Mouse (Mus musculus): ENCODE data around the gene Chp1.

- TF ChIP-seq POLR2A (IDR thresholded peaks at IDR 0.05; ENCODE audit: insufficient read length, low read depth) (no peak), USF1 (IDR thresholded peaks at IDR 0.05; ENCODE audit: low read depth) (no peak), TCF12 (IDR thresholded peaks at IDR 0.05; ENCODE audit: insufficient read depth, poor library complexity, severe bottlenecking) (no peak), POLR2AphosphoS2 (IDR thresholded peaks at IDR 0.05; ENCODE audit: insufficient read length, low read depth) (no peak), MYOD1 (IDR thresholded peaks at IDR 0.05; ENCODE audit: control insufficient read depth in 1 of 3, insufficient read length in 2 of 3, low read depth in 2 of 3) (no peak), MAX (IDR thresholded peaks at IDR 0.05; ENCODE audit: low read depth) (no peak), E2F4 (IDR thresholded peaks at IDR 0.05; ENCODE audit: insufficient read depth) (no peak), REST (IDR thresholded peaks at IDR 0.05; ENCODE audit: insufficient read depth, insufficient read length) (no peak)
These were observed 23.7 kb upstream of the Chp1 start for GRCm38 (mm10) chr2:119523836-119524235.

Data from myocyte (in vitro differentiated cells).